Mouse (Mus musculus): ENCODE measurements around the gene Ffar2. TPM values are rescaled to one million over a fixed set of nuclear protein-coding genes. Genes with fewer than 3 reads are reported as not detected.

The Ffar2 gene
- polyA plus RNA-seq, 1 experiment from 2014 or later = 12.5 TPM

GRCm38 (mm10) chr7:30812291-30812807 is 11.2 kb downstream of the Ffar2 start:
- peak; percentile 71 for ATAC-seq
- WGBS = 30% methylated on average over 6 of the region's 6 CpGs
- H3K27me3 ChIP-seq (replicated peaks; ENCODE audit: control insufficient read depth, insufficient read depth, low read length) = no peaks in the 10 kb centered on the region
- no peaks in the 10 kb centered on the region for H3K36me3 ChIP-seq (ENCODE audit: control insufficient read depth, insufficient read depth)
- no peak for TF ChIP-seq CTCF (IDR thresholded peaks at IDR 0.05; ENCODE audit: low read depth)
- no peak overlapping the region for H3K9ac ChIP-seq (ENCODE audit: low read depth, low read length)
- no peak overlapping the region for H3K4me3 ChIP-seq (ENCODE audit: low read depth, low read length)
- peak overlapping the region; percentile 48 for H3K4me2 ChIP-seq (replicated peaks; ENCODE audit: low read depth)
- 0 out of 2 replicates have a peak, but pooled peaks cover 3% of the 10 kb centered on the region for H3K4me1 ChIP-seq (replicated peaks; ENCODE audit: control insufficient read depth, insufficient read depth, low read length)
- H3K9me3 ChIP-seq (ENCODE audit: control insufficient read depth) = no peaks in the 10 kb centered on the region
- H3K27ac ChIP-seq (ENCODE audit: low read depth, low read length) = peak overlapping the region; percentile 73

- no peaks in the 10 kb centered on the region for H3K9me3 ChIP-seq (ENCODE audit: control insufficient read depth)
- no peaks in the 10 kb centered on the region for H3K27me3 ChIP-seq (replicated peaks; ENCODE audit: control insufficient read depth, insufficient read depth, low read length)
- ATAC-seq = peak; percentile 58
- H3K4me1 ChIP-seq (replicated peaks; ENCODE audit: control insufficient read depth, insufficient read depth, low read length) = 0 out of 2 replicates have a peak, but pooled peaks cover 3% of the 10 kb centered on the region
- H3K9ac ChIP-seq (ENCODE audit: low read depth, low read length) = no peak overlapping the region
- no peak overlapping the region for H3K4me3 ChIP-seq (ENCODE audit: low read depth, low read length)
- H3K36me3 ChIP-seq (ENCODE audit: control insufficient read depth, insufficient read depth) = no peaks in the 10 kb centered on the region
- peak overlapping the region; percentile 73 for H3K27ac ChIP-seq (ENCODE audit: low read depth, low read length)
- no peak for TF ChIP-seq CTCF (IDR thresholded peaks at IDR 0.05; ENCODE audit: low read depth)
- WGBS = 20% methylated on average over 9 of the region's 9 CpGs
- H3K4me2 ChIP-seq (replicated peaks; ENCODE audit: low read depth) = peak overlapping the region; percentile 48
These were observed 11.8 kb downstream of the Ffar2 start for GRCm38 (mm10) chr7:30811757-30812290.

- WGBS = 69% methylated on average over 6 of the region's 6 CpGs
- H3K4me2 ChIP-seq (replicated peaks; ENCODE audit: low read depth) = no peak overlapping the region
- no peaks in the 10 kb centered on the region for H3K27me3 ChIP-seq (replicated peaks; ENCODE audit: control insufficient read depth, insufficient read depth, low read length)
- peak; percentile 67 for TF ChIP-seq CTCF (IDR thresholded peaks at IDR 0.05; ENCODE audit: low read depth)
- H3K4me1 ChIP-seq (replicated peaks; ENCODE audit: control insufficient read depth, insufficient read depth, low read length) = 0 out of 2 replicates have a peak, but pooled peaks cover 3% of the 10 kb centered on the region
- no peaks in the 10 kb centered on the region for H3K36me3 ChIP-seq (ENCODE audit: control insufficient read depth, insufficient read depth)
- ATAC-seq = no peak
- H3K27ac ChIP-seq (ENCODE audit: low read depth, low read length) = no peak overlapping the region
- H3K9ac ChIP-seq (ENCODE audit: low read depth, low read length) = no peak overlapping the region
- no peaks in the 10 kb centered on the region for H3K9me3 ChIP-seq (ENCODE audit: control insufficient read depth)
- no peak overlapping the region for H3K4me3 ChIP-seq (ENCODE audit: low read depth, low read length)
These were observed 13.3 kb downstream of the Ffar2 start for GRCm38 (mm10) chr7:30810319-30810718.

GRCm38 (mm10) chr7:30805924-30806323 is 17.7 kb downstream of the Ffar2 start:
- 55% methylated on average over 6 of the region's 6 CpGs for WGBS
- Histone ChIP-seq H3K9me3 (ENCODE audit: control insufficient read depth) (no peaks in the 10 kb centered on the region), H3K36me3 (ENCODE audit: control insufficient read depth, insufficient read depth) (no peaks in the 10 kb centered on the region), H3K9ac (ENCODE audit: low read depth, low read length) (no peak overlapping the region), H3K27ac (ENCODE audit: low read depth, low read length) (no peak overlapping the region), H3K4me2 (replicated peaks; ENCODE audit: low read depth) (no peak overlapping the region), H3K4me1 (replicated peaks; ENCODE audit: control insufficient read depth, insufficient read depth, low read length) (no peaks in the 10 kb centered on the region; the same call in 1 of the 2 replicates), H3K27me3 (replicated peaks; ENCODE audit: control insufficient read depth, insufficient read depth, low read length) (no peaks in the 10 kb centered on the region), H3K4me3 (ENCODE audit: low read depth, low read length) (no peak overlapping the region)
- no peak for ATAC-seq
- TF ChIP-seq CTCF (IDR thresholded peaks at IDR 0.05; ENCODE audit: low read depth) = peak; percentile 68

- Histone ChIP-seq H3K36me3 (ENCODE audit: control insufficient read depth, insufficient read depth) (no peaks in the 10 kb centered on the region), H3K9me3 (ENCODE audit: control insufficient read depth) (no peaks in the 10 kb centered on the region), H3K9ac (ENCODE audit: low read depth, low read length) (no peak overlapping the region), H3K27me3 (replicated peaks; ENCODE audit: control insufficient read depth, insufficient read depth, low read length) (no peaks in the 10 kb centered on the region), H3K4me2 (replicated peaks; ENCODE audit: low read depth) (no peak overlapping the region), H3K4me1 (replicated peaks; ENCODE audit: control insufficient read depth, insufficient read depth, low read length) (no peaks in the 10 kb centered on the region; the same call in 1 of the 2 replicates), H3K4me3 (ENCODE audit: low read depth, low read length) (no peak overlapping the region), H3K27ac (ENCODE audit: low read depth, low read length) (peak overlapping the region; percentile 64)
- ATAC-seq = peak; percentile 98
- TF ChIP-seq CTCF (IDR thresholded peaks at IDR 0.05; ENCODE audit: low read depth) = peak; percentile 49
- 42% methylated on average over 9 of the region's 9 CpGs for WGBS
These were observed 19.4 kb downstream of the Ffar2 start for GRCm38 (mm10) chr7:30804026-30804715.

- ATAC-seq = no peak
- H3K4me3 ChIP-seq (ENCODE audit: low read depth, low read length) = no peak overlapping the region
- no peak overlapping the region for H3K9ac ChIP-seq (ENCODE audit: low read depth, low read length)
- H3K9me3 ChIP-seq (ENCODE audit: control insufficient read depth) = no peaks in the 10 kb centered on the region
- no peaks in the 10 kb centered on the region for H3K36me3 ChIP-seq (ENCODE audit: control insufficient read depth, insufficient read depth)
- 93% methylated on average over 3 of the region's 3 CpGs for WGBS
- no peak overlapping the region for H3K4me2 ChIP-seq (replicated peaks; ENCODE audit: low read depth)
- H3K27ac ChIP-seq (ENCODE audit: low read depth, low read length) = no peak overlapping the region
- H3K27me3 ChIP-seq (replicated peaks; ENCODE audit: control insufficient read depth, insufficient read depth, low read length) = no peaks in the 10 kb centered on the region
- H3K4me1 ChIP-seq (replicated peaks; ENCODE audit: control insufficient read depth, insufficient read depth, low read length) = no peaks in the 10 kb centered on the region; the same call in 1 of the 2 replicates
- peak; percentile 32; the same call in 1 of the 2 replicates for TF ChIP-seq CTCF (IDR thresholded peaks at IDR 0.05; ENCODE audit: low read depth)
These were observed 20.3 kb downstream of the Ffar2 start for GRCm38 (mm10) chr7:30803256-30803655.

Measured in intestine, postnatal 0 days (tissue).